Mouse (Mus musculus): ENCODE measurements around the gene Ecm1.

Gene Ecm1

DNA sequence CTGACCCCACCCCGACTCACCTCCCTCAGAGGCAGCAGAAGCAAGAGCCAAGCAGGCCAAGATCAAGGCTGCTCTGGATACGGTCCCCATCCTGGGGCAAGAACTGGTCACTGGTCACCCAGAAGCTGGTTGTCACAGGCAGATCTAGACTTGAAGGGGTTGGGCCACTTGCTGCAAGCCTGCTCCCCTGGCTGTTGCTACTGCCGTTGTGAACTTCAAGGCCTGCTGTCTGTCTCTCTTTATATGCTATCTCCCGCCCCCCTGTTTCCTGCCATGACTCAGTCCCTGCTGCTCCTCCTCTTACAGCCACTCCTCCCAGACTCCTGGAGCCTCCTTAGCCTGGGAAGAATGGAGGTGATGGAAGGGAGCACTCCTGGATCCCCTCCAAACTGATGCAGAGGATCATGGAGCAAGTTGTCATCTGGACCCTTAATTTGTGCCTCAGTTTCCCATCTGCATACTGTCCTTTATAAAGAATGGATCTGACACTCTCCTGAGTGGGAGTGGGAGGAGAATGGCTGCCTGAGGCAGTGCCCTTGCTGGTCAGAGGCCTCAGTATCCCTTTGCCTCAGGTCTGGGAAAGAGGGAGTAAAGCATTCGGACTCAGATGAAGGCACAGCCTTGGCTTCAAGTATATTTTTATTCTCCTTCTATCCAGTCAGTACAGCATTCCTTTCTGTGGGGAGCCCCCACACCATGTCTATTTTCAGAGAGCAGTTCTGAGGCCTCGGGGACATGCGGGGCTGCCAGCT lies at the start of gene Ecm1:
Gene Ecm1, minus strand, starts transcription at position 217 of the 752 bp plus-strand sequence.
- in situ Hi-C loops (cut with MboI, MseI), result loop anchor here (5.0 kb wide), 1 partner anchor 42 kb away; no protein-coding TSS in a partner anchor

DNA sequence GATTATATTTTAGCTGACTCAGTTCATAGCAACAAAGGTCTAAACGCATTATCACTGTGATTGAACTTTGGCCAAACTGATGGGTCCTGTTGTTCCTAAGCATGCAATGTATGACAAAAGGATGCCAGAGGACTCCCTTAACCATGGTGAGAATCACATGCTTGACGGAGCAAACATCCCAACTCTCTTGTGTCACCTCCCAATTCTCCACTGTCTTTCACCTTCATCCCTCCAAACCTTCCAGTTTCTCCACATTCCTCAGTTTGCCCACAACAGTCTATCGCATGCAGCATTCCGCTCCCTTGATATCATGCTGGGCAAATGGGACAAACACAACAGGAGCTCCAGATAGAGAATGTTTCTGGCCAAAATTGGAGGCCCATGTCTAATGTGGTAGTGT lies 46.1 kb upstream of the Ecm1 start:
- in situ Hi-C loops (cut with MboI, MseI), result loop anchor here (5.0 kb wide), 1 partner anchor 93 kb away; no protein-coding TSS in a partner anchor

DNA sequence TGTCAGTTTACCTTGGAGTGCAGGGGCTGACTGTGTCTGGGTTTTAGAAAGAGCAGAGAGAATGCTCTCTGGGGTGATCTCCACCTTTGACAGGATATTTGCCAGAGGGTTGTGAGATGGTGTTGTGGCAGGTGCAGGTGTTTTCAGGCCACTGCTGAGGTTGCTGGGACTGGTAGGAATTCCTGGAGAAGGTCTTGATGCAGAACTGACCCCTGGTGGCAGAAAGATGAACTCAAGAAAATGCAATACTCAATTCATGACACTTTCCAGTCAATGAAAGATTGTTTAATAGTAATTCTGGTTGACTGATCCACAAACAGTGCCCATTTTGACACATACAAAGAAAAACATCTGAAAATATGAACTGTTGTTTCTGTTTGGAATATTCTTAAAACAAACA lies 32.6 kb upstream of the Ecm1 start:
- in situ Hi-C loops (cut with MboI, MseI), result loop anchor here (5.0 kb wide), 1 partner anchor 80 kb away; no protein-coding TSS in a partner anchor

DNA sequence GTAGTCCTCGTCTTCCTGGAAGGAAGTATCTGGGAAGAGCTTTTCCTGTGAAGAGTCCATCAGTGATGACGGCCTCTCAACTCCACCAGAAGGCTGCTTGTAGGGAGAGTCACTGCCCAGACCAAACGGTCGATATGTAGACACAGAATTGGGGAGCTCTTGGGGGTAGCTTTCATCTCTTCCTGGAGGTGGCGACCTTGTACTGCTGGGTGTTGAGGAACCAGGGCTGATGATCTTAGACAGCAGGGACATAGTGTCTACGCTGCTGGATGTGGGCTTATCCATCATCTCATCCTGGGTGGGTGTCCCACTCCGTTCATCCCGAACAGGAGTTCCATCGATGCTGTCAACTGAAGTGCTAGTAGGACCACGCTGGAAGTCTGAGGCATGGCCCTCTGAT lies 26.2 kb upstream of the Ecm1 start:
- in situ Hi-C loops (cut with MboI, MseI), result no loop called here

DNA sequence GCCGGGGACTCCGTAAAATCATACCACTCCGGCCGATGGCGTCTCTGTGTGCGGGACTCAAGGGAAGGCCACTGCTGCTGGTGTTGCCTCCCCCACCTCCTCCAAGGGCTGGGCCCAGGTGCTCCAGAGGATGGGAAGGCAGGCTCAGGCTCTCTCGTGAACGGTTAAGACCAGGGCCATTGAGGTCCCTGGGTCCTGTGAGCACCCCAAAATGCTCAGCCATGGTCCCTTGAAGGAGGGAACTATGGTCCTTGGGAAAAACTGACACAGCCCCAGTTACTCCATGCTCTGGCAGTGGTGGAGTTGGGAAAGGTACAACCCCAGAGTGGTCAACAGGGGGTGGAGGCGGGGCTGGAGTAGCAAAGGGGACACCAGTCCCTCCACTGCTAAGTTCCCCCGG lies 24.4 kb upstream of the Ecm1 start:
- in situ Hi-C loops (cut with MboI, MseI), result no loop called here

DNA sequence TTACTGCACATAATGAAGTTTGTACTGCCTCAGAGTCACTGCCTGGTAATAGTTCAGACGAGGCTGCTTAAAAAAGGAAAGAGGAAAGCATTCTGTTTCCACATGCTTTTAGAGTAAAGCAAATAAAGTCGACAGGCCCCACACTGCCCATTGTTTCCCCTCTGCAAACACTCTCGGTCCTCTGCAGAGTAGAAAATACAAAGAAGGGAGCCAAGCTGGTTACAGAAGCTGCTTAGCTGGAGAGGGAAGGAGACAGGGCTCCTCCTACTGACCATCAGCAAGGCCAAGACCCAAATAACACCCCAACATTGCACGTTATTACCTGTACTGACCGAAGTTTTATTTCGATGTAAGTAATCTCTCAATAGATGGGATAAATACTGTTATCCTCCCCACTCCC lies 23.6 kb upstream of the Ecm1 start:
- in situ Hi-C loops (cut with MboI, MseI), result no loop called here

DNA sequence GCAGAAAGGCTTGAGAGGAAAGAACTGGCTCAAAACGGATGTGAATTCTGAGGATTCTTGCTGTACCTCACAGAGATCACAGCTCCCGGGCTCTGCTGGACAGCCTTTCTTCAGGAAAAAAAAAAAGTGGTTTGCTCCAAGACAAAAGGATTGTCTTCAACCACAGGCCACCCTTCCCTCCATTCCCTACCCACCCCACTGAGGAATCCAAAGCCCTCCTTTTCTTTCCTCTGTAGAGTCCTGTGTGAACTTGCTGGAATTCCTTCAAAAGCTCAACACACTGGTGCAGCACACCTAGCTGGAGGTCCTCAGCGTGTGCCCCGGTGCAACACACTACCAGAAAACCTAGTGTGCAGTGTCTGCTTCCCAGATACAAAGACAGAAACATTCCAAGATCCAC lies 22.4 kb upstream of the Ecm1 start:
- in situ Hi-C loops (cut with MboI, MseI), result no loop called here

DNA sequence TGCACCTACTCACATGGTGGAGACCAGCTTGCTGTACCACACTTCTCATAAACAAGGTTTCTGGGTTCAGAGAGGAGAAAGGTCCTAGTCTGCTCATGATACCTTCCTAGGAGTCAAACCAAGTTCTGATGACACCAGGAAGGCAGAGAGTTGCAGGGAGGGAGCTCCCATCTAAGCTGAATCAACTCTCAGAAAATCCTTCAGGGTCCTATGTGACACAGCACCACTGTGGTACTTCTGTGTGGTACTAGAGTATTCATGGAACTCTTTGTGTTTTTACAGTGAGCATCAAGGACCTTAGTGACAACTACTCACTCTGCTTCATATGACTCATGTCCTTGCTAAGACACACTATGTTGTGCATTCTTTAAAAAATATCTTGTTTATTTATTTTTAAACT lies 21.3 kb upstream of the Ecm1 start:
- in situ Hi-C loops (cut with MboI, MseI), result no loop called here

DNA sequence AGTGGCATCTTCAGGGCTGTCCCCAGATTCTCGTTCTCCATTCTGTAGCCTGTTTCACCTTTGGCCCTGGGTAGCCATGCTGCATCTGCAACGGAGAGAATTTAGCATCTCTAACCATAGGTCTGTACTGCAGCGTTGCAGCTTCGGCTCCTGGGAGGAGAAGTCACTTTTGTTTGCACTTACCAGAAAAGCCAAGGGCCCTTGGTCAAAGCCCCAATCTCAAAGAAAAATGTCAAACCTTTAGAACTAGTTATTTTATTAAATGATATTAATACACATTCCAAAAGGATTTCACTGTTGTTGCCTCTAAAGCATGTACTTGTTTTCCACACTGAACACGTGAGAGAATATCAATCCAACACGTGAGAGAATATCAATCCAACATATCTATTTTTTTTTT lies 20.7 kb upstream of the Ecm1 start, which contains the start of gene Tars2:
Gene Tars2, minus strand, starts transcription at position 101 of the 400 bp plus-strand sequence.
- in situ Hi-C loops (cut with MboI, MseI), result no loop called here

DNA sequence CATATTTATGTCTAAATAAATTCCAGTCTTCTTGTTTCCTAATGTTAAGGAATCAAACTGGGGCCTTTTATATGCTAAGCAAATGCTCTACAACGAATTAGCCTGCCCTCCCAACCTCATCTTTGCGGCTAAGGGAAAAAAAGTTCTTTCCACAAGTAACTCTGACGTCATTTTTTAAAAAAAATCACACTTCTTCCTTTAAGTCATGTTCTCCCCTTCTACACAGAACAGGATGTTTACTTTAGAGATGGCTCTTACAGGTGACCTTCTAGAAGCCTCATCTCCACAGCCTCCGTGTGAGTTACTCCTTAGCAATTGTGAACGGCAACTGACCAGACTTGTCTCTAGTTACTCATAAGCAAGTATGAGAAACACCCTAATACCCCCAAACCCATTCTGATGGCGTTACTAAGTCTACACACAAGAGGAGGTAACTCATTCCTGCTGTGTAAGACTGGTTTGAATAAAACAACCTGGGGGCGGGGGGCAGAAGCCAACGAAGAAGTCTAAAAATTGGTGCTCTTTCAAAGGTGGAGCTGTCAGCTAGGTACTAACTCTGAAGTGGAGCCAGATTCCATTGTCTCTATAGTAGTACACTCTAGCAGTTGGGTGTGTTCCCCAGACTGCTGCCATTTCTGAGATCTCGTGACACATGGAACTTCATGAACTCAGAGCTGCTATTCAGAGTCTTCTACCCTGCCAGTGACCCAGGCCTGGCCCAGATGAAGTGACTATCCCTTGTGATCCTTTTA lies 19.3 kb upstream of the Ecm1 start:
- in situ Hi-C loops (cut with MboI, MseI), result no loop called here

DNA sequence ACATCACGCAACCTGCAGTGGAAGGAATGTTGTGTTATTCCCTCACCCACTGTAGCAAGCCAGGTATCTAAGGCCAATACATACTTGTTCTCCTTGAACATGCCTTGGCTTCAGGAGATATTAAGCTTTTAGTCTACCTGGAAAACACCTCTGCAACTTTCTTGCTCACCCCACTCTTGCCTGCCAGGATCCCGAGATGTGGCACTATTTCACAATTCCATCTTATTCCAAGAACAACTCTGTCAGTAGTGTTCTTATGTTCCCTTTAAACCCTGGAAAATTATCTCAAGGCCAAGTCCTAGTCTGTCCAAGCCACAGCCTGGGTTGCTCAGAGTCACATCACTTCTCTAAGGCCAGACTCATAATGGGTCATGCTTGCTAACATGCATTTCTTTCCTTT lies 17.4 kb upstream of the Ecm1 start:
- in situ Hi-C loops (cut with MboI, MseI), result no loop called here

DNA sequence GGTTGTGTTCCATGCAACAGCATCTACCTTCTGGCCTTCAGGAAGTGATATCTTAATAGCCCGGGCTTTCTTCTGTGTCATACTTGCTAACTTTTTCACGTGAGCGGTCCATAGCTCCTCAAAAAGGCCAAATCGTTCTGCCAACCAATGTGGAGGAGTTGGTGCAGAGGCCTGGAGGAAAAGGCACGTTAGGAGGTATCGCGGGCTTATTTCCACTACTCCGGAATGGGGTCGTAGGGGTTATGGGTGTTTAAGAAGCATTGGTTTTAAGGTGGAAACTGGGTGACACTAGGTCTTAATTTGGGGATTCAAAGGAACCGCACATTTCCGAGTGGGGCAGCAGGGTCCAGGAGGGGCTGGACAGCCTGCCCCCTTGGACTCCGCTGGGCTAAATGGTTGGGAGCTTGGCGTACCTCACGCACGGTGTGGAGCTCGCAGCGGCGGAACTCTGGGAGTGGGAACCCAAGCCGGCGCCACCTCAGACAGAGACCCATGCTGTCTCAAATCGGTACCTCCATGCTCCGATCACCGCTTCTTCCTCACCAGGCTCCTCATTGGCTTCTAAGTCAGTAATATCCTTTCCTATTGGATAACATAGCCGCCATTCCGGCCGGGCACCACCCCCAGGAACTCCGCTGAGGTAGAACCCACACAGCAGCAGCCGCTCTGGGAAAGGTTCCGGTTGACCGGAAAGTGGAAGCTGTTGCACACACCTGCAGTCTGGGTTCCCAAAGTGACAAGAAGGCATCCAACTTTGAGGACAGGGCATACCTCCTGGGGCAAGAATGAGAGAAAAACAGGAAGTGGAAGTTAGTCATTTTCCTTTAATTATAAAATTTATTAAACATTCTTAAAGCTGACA lies 15.2 kb upstream of the Ecm1 start:
- in situ Hi-C loops (cut with MboI, MseI), result no loop called here

DNA sequence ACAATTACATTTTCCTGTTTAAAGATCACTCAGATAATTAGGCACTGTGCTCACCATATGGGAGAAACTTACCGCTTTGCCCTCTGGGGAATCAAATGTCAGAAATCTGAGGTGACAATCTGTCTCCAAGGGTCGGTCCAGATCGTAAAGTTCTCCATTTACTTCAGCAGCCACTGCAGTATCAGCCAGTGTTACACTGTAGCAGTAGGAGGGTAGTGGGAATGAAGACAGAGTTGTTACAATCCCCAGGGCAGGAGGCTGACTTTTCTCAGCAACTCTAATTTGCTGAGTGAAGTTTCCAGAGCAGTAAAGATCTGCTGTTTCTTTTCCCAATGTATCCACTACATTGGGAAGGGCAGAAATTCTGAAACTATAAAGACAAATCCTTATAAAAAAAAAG lies 13.6 kb upstream of the Ecm1 start:
- in situ Hi-C loops (cut with MboI, MseI), result no loop called here

DNA sequence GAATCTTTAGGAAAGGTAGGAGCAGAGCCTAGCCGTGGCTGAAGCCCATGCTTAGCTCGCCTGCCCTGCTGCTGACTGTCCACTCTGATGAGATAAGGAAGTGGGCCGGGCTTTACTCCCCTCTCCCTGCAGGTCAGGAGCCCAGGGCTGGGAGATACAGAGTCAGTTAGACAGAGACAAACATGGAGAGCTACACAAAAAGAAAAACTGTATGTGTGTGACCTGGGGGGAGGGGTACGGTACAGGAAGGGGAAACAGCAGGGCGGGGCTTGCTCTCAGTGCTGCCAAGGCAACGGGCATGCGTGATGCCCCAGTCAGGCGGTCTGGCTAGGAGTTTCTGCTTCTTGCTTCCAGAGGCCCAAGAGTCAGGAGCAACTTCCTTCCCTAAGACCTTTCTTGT lies 1.0 kb upstream of the Ecm1 start:
- in situ Hi-C loops (cut with MboI, MseI), result no loop called here

DNA sequence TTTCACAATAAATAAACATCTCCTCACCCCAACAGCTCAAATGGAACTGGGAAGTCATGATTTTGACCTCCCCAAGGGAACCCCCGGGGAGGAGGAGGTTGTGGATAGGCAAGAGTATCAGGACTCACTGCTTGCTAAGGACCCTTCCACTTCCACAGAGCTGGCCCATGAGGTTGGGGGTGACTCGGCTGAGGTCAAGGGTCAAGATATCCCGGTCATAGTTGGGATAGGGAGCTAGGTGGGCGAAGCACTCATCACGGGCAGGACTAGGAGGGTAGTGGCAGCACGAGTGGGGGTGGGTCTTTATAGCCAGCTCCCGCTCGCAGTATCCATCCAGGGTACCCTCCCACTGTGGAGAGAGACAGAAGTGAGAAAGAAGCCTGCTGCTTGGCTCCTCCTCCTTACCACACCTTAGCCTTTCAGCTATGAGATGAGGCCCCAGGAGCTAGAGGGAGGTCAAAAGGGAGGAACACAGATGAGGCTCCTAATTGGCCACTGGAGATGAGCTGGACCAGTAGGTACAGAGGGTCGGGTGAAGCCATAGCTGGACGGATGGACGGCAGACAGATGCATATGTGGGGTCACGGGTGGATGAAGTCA lies 4.2 kb downstream of the Ecm1 start:
- in situ Hi-C loops (cut with MboI, MseI), result loop anchor here (5.0 kb wide), 1 partner anchor 38 kb away; no protein-coding TSS in a partner anchor

DNA sequence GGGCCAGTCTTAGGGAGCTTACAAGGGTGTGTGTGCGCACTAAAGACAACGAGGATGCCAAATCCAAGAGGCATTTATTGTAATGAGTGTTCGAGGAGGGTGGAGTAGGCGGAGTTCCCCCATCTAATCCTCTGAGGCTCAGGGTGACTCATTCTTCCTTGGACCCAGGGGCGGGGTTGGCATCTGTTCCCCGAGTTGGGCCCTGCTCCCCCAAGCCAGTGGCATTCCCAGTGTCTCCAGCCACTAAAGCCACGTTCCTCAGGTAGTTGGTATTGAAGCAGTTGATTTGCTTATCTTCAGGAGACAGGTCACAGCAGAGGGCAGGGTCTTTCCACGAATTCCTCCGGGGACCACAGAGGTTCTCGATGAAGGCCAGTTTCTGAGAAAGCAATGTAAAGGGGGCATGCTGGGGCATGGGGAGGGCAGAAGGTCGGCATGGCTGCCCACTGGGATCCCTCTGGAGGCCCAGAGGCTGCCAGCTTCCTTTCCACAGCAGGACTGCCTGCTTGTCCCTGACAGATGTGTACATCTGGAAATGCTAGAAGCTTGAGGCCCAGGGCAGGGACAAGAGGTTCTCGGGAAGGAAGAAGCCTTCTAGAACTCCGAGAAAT lies 5.2 kb downstream of the Ecm1 start:
- in situ Hi-C loops (cut with MboI, MseI), result no loop called here

DNA sequence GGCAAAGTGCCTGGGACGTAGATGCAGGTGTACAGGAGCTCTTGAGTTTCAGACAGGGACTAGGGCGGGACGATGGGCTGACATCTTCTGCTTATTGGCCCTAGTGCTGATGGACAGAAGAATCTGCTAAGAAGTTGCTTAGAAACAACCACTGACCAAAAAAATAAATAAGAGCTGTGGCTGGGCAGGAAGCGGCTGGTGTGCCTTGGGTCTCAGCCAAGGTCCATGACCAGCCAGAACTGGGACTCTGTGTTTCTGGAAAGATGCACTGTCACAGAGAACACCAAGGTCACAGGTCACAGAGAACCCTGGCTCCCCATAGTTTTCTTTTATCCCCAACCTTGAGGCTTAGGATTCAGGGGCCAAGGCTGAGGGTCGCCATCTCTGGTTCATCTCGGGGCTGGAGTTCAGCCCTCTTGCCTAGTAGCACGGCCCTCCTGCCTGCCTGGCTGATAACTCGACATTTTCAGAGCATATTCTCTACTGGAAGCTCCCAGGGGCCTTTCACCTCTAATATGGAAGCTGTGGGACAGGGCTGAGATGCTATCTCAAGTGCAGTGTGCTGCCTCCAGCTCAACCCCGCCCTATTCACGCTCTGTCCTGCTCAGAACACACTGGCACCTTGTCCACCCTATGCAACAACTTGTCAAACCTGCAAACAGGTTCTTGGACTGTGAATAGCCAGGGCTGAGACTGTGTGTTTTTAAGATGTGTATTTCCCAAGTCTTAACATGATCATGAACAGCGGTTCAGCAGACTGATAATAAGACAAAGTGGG lies 6.4 kb downstream of the Ecm1 start:
- in situ Hi-C loops (cut with MboI, MseI), result no loop called here

DNA sequence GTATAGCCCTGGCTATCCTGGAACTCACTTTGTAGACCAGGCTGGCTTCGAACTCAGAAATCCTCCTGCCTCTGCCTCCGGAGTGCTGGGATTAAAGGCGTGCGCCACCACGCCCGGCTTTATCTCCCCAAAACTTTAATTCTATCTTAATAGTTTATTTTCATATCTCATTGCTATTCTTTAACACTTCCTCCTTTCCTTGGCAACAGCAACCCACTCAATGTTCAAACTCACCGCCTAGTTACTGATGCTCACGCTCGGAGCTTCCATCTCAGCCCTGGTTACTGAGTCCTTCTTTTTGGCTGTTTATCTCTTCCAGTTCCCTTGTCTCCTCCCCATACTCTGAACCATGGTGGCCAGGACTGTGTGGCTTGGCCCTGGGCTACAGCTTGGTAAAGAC lies 7.1 kb downstream of the Ecm1 start:
- in situ Hi-C loops (cut with MboI, MseI), result no loop called here

DNA sequence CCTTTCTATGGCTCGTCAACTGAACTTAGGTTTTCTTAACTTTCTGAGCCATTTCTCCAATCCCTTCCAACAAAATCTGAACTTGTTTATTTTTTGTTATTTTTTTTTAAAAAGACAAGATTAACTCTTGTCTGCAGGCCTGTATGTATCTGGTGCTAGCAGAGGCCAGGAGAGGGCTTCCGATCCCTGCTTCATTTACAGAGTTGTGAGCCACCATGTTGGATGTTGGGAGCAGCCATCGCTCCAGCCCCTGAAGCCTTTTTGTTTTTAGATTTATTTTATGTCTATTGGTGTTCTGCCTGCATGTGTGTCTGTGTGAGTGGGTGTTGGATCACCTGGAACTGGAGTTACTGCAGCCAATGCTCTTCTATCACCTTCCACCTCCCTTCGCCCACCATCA lies 7.6 kb downstream of the Ecm1 start:
- in situ Hi-C loops (cut with MboI, MseI), result no loop called here

DNA sequence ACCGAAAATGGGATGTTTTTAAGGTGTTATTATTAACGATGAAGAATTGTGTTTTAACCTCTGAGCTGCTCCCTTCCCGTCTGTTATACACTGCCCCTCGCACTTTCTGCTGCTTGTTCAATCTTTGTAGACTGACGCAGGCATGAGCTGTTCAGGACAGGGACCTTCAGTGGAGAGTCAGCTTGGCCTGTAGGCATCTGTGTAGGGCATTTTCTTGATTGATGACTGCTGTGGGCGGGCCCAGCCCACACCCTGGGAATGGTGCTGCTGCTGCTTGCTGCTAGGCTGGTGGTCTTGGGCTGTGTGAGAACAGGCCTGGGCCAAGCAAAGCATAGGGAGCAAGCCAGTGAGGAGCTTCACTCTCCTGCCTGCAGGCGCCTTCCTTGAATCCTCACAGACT lies 8.9 kb downstream of the Ecm1 start:
- in situ Hi-C loops (cut with MboI, MseI), result no loop called here
